Mouse (Mus musculus) liver, postnatal 0 days (tissue): ENCODE results near the gene Ttc3.

Source experiments
- CTCF ChIP-seq: sonication (generic); IDR thresholded peaks from 2 replicates; pipeline ENCODE4 v1.5.1; 2016; ENCODE audit warnings: antibody characterized with exemption, low read depth
- EP300 ChIP-seq: IDR thresholded peaks from 2 replicates; pipeline ENCODE4 v1.6.1; 2016; ENCODE audit warnings: antibody characterized with exemption, low read depth, mild to moderate bottlenecking

DNA sequence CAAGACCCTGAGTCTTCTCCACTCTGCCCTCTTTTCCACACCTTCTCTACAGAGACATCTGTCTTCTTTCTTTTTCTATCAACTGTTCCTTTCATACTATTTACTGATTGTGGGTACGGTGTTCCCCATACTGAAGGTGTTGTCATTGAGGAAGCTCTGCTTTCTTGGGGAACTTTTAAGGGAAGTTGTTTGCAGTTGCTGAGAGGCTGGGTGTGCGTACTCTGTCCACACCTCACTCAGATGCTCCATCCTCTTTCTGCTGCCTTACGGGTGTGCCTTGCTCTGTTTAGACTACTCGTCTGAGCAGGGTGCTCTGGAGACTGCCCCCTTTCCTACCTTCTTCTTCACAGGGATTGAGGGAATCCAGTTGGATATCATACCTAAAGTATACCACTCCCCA lies 21.9 kb downstream of the Ttc3 start:
- no peak for TF ChIP-seq CTCF
- TF ChIP-seq EP300, result no peak
